Mouse (Mus musculus) neural tube, embryonic 10.5 days (tissue): ENCODE measurements around the gene Abcf1.
"Not testable (repeated sequence)": the region's sequence is repeated elsewhere in the genome, so short reads cannot be mapped to it uniquely, and the experiment has no call there.

Experiments used
- DNase-seq: peaks from one replicate; pipeline ENCODE4 v3.0.0-alpha.2; 2017; ENCODE audit warnings: low spot score; ENCODE audit errors: extremely low spot score

Gene Abcf1

DNA sequence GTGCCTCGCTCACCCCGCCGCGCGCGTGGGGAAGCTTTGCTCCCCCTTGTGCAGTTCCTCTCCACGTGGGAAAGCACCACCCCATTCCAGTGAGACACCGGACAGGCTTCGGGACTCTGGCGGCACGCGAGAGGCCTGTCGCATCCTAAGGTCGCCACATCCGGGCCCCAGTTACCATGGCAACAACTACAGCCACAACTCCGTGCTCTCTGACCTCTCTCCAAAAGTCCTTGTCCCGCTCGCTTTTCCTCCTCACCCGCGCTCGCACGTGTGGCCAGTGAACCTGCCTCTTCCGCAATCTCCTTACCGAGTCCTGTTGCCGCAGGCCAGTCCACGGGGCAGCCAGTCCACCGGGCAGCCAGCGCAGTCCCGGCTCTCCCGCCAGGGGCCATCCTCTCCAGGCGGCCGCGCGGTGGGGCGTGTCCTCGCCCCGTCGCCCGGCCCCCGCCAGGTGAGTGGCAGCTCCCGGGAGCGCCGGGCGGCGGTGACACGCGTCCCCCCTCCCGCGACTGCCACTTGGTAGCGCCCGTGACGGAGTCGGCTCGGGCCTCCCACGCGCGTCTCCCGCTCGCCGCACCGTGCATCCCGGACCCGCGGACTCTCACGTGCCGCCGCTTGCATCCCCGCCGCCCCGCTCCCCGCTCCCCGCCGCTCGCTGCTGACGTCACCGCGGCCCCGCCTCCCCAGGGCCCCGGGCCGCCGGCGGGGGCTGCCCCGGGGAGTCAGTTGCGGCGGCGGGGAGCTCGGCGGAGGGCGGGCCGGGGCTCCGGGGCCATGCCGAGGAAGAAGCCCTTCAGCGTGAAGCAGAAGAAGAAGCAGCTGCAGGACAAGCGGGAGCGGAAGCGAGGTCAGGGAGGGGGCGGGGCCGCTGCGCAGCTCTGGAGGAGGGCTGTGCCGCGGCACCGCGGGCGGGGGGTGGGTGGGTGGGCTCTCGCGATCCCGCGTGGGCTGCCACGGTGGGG is 10.1 kb upstream of the Abcf1 start, which contains the start of the genes Gnl1 and Prr3:
Gene Gnl1 (plus strand): TSS at position 451 of the 962 bp plus-strand sequence.
Gene Prr3 (minus strand): TSS at position 836 of the 962 bp plus-strand sequence.
- peak; percentile 99 for DNase-seq

DNA sequence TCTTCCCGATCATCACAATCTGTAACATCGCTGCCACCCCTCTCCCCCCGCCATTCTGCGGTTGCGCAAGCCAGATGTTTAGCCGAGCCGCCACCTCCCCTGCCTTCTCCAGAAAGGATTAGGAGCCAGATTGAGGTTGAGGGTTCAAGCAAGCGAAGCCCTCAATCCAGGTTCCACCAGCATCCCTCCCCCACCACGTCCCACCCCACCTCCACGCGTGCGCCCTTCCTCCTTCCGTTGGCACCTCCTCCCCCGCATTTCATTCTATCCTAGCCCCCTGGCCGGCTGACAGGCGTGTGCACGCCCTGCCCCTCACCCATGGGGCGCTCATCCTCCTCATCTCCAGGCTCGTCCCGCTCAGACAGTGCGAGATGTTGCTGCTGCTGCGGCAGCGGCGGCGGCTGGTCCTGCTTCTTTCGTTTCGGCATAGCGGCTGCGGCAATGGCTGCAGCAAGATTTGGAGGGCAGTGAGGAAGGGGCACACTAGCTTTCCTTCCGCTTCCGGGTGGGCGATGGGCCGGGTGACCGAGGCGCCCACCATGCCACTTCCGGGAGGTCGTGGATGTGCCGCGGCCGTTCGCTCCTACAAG is 9.3 kb upstream of the Abcf1 start:
- no peak for DNase-seq

DNA sequence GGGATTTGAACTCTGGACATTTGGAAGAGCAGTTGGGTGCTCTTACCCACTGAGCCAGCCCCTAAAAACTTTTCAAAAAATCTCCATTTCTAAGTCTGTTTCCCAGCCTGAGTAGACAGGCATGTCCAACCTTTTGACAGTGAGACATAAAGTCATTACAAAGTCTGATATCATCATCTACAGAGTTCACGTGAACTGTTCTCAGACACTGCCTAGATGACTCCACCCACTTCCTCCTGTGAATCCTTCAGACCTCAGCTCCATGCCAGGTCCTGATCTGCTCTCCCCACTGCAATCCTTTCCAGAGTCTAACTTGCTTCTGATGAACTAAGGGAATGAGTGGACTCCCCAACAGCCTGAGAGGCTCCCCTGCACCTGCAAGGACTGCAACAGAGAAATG is 2.6 kb upstream of the Abcf1 start:
- no peak for DNase-seq

GRCm38 (mm10) chr17:35967621-35968020 is 1.9 kb downstream of the Abcf1 start:
- DNase-seq, result no peak

GRCm38 (mm10) chr17:35963279-35963678 is 6.3 kb downstream of the Abcf1 start:
- DNase-seq, result no peak

DNA sequence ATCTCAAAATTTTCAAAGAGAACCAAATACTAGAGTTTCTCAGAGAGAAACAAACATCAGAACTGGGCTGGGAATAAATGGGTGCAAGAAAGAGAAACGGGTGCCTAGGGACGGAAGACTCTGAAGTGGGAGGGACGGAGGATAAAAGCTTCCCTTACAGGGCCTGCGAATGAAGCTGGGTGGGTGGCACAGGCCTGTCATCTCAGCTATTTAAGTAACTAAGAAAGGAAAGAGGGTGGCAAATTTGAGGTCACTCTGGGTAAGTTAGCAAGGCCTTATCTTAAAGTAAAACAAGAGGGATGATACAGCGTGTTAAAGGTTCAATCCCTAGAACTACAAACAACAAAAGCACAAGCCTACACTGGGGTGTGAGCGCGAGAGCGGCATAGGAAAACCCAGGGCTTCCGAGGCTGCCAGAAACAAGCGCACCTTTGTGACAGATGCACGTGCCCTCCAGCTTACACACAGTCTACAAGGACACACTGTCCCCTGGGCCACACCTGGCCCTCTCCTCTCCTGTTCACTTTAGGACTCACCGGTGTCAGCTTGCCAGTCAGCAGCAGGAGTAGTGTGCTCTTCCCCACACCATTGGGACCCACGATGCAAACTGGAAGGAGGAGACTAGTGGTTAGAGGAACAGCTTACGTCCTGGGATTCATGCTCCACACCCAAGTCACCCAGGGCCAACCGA is 10.9 kb downstream of the Abcf1 start:
- DNase-seq, result no peak

DNA sequence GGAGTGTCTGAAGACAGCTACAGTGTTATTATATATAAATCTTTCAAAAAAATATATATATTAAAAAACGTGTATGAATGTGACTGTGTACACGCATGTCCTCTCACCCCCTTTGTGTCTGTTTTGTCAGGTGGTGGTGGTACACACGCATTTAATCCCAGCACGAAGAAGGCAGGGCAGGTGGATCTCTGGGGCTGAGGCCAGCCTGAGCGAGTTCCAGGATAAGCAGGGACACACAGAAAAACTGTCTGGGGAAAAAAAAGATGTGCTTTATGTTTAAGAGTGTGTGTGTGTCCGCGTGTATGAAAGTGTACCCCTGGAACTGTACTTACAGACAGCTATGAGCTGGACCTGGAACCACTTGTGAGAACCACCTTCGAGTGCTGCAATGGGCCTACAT is 14.9 kb downstream of the Abcf1 start:
- DNase-seq, result no peak

DNA sequence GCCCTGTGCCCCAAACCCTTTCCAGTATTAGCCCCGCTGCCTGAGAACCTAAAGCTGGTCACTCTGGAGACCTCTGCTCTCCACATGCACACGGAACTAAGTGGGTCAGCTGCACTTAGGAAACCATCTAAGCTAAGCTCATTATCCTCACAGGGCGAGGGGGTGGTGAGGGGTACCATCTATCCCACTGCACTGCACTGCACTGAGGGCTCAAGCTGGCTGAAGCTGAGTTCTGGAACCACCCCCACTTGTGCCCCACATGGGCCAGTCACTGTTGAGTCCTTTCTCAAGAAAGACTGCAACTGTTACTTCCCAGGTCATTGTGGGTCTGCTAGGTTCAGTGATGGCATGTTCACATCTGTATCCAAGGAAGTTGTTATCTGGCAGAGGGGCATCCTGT is 17.0 kb downstream of the Abcf1 start:
- not testable (repeated sequence) for DNase-seq

- not testable (repeated sequence) for DNase-seq
Observed at GRCm38 (mm10) chr17:35950946-35951345, 18.6 kb downstream of the Abcf1 start.

GRCm38 (mm10) chr17:35939941-35940340 is 29.6 kb downstream of the Abcf1 start:
- no peak for DNase-seq

DNA sequence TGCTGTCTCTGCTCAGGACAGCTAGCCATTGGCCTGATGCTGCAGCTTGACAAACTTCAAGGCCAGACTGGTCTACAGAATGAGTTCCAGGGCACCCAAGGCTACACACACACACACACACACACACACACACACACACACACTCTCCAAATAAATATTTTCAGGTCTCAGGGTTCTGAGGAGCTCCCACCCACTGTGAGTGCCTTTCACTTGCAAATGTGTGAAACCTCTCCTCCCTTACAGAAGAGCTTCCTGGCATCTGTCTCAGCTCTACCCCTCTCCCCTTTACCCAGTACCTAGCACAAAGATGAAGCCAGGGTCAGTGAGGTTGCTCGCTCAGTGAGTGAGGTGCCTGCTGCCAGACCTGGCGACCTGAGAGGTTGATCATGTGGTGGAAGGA is 30.5 kb downstream of the Abcf1 start:
- no peak for DNase-seq

DNA sequence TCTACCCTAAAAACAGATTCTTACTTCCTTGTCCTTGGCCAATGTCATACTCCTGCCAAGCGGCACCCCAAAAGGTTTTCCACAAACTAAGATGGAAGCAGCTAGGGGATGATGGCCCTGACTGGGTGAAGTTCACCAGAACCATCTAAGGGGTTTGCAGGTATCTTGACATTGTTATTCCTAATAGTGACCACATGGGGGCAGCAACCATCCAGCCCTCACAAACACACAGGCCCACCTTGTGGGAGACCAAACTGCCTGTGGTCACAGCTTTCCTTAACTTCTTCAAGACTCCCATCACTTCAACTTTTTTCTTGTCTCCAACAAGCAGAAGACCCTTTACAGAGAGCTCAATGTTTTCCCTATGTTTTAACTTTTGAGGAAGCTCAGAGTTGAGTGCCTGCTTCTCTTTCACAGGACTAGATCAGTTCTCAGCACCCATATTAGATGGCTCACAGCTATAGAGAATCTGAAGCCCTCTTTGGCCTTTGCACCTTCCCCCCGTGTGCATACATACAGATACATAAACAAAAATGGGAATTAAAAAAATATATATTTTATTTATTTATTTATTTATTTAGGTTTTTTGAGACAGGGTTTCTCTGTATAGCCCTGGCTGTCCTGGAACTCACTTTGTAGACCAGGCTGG is 31.7 kb downstream of the Abcf1 start:
- peak; percentile 42 for DNase-seq

DNA sequence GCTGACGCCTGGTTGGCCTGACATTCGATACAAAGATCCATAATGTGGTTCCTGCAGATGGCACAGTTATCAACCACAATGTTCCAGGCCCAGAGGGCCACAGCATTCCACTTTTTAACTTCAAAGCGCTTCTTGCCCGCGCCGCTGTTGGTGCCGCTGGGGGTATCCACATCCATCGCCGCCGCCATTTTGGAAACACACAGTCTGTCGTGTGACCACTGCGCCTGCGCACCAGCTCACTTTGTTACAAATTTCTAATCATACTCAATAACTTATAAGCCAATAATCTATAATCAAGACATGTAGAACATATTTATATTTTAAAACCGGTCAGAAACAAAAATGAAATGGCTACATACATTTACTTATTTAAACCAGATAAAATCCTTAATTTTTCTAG is 33.8 kb downstream of the Abcf1 start:
- not testable (repeated sequence) for DNase-seq

- no peak for DNase-seq
Observed at GRCm38 (mm10) chr17:35932608-35933007, 37.0 kb downstream of the Abcf1 start.

- no peak for DNase-seq
Observed at GRCm38 (mm10) chr17:35930627-35931026, 38.9 kb downstream of the Abcf1 start.

DNA sequence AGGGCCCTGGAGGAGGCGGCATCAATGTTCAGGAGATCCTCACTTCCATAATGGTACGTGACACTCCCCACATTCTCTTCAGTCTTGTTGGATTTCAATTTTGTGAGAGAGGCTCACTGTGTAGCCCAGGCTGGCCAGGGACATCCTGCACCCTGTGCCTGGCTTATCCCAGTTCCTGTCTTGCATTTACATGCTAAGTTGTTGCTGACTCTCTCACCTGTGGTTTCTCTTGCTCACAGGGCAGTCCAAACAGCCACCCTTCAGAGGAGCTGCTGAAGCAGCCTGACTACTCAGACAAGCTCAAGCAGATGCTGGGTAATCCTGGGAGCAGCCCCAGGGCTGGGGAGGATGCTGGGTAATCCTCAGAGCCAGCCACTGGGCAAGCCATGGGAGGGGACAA is 40.0 kb downstream of the Abcf1 start:
- DNase-seq, result no peak

DNA sequence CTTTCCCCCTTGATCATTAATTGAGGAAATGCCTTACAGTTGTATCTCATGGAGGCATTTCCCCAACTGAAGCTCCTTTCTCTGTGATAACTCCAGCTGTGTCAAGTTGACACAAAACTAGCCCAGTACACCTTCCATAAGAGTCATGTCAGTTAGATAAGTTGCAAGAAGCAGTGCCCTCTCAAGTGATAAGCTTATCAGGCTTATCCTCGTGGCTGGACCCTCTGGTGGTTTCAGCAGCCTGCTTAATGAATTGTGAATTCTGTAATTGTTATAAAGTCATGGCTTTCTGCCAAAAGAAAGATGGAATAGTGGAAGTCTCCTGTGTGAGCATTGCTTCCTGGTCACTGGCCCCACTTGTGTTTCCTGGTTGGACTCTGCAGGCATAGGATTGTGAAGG is 42.1 kb downstream of the Abcf1 start:
- no peak for DNase-seq

- DNase-seq, result no peak
Observed at GRCm38 (mm10) chr17:35923281-35923680, 46.3 kb downstream of the Abcf1 start.

DNA sequence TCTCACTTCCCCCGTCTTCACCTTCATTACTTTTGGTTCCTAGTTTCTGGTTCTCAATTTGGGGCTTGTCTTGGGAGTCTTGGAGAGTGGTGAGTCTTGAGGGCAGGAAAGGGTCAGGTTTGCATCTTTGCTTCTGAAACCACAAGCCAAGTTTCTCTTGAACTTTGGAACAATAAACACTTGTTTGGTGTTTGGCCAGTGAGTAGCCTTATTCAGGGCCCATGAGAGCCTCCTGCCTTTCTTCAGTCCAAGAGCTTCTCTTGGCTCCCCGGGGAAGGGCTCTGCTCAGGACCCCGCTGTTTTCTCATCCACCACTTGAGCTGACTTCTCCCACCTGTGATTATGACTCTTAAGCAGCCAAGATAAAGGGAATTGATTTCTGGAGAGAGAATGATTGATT is 47.0 kb downstream of the Abcf1 start:
- no peak for DNase-seq

DNA sequence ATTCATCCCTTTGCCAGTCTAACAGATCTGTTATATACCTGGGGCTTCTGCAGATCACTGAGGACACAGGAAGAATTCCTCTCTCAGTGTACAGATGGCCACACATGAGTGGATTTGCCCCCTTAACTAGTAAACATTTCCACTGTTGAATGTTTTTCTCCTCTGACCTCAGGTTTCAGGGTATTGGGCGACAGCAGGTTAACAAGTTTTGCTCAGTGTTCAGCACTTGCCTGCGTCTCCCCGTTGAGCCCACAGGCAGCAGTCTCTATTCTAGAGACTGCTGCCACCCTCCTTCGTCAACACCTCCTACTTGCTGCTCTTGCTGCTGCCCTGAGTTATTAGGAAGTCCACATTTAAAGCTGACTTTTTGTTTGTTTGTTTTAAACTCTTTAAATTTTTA is 47.9 kb downstream of the Abcf1 start:
- DNase-seq, result no peak

- no peak for DNase-seq
Observed at GRCm38 (mm10) chr17:35920862-35921562, 48.5 kb downstream of the Abcf1 start.
